Mouse (Mus musculus): ENCODE measurements around the gene Tagln2. TPM values are rescaled to one million over a fixed set of nuclear protein-coding genes. Genes with fewer than 3 reads are reported as not detected.

Tagln2 gene
- total and polyA plus RNA-seq, 3 experiments: 679 to 1,501 (median 1,068) TPM

- no peak for TF ChIP-seq GATA2 (IDR thresholded peaks at IDR 0.05; ENCODE audit: borderline replicate concordance, low read depth, low read length)
- TF ChIP-seq GATA1 (IDR thresholded peaks at IDR 0.05; ENCODE audit: borderline replicate concordance, low read length): no peak
- no peak for TF ChIP-seq TAL1 (conservative IDR thresholded peaks at IDR 0.05; ENCODE audit: low read depth, low read length)
- TF ChIP-seq CTCF (IDR thresholded peaks at IDR 0.05; ENCODE audit: low read depth, low read length): no peak
- no peak for TF ChIP-seq POLR2AphosphoS5 (IDR thresholded peaks at IDR 0.05; ENCODE audit: insufficient replicate concordance, low read depth, low read length)
- Histone ChIP-seq H3K36me3 (replicated peaks) (no peaks in the 10 kb centered on the region), H3K9me3 (replicated peaks) (peaks cover 5% of the 10 kb centered on the region), H3K4me1 (ENCODE audit: insufficient read depth, low read depth, low read length) (peaks cover 5% of the 10 kb centered on the region), H3K27me3 (ENCODE audit: insufficient read depth, low read length) (peaks cover 6% of the 10 kb centered on the region), H3K4me3 (ENCODE audit: low read depth, low read length) (no peak within 1 kb of the TSS)
- ATAC-seq (ENCODE audit: extremely low read depth, insufficient number of reproducible peaks, low FRiP score, poor library complexity, severe bottlenecking): no peak
- DNase-seq (ENCODE audit: low spot score): no peak
Measured at GRCm38 (mm10) chr1:172520576-172521440, 21.0 kb downstream of the Tagln2 start, which contains the start of gene Cfap45. Gene Cfap45 (plus strand): TSS chr1:172520801.

- TF ChIP-seq POLR2AphosphoS5 (IDR thresholded peaks at IDR 0.05; ENCODE audit: insufficient replicate concordance, low read depth, low read length) (no peak), GATA1 (IDR thresholded peaks at IDR 0.05; ENCODE audit: borderline replicate concordance, low read length) (no peak), GATA2 (IDR thresholded peaks at IDR 0.05; ENCODE audit: borderline replicate concordance, low read depth, low read length) (no peak), TAL1 (conservative IDR thresholded peaks at IDR 0.05; ENCODE audit: low read depth, low read length) (no peak), CTCF (IDR thresholded peaks at IDR 0.05; ENCODE audit: low read depth, low read length) (no peak)
- ATAC-seq (ENCODE audit: extremely low read depth, insufficient number of reproducible peaks, low FRiP score, poor library complexity, severe bottlenecking): no peak
Measured at GRCm38 (mm10) chr1:172522524-172522923, 22.7 kb downstream of the Tagln2 start.

GRCm38 (mm10) chr1:172523699-172524101 is 23.9 kb downstream of the Tagln2 start:
- ATAC-seq (ENCODE audit: extremely low read depth, insufficient number of reproducible peaks, low FRiP score, poor library complexity, severe bottlenecking) (no peak), DNase-seq (ENCODE audit: low spot score) (no peak)
- H3K4me1 ChIP-seq (ENCODE audit: insufficient read depth, low read depth, low read length): peaks cover 6% of the 10 kb centered on the region
- H3K9me3 ChIP-seq (replicated peaks): no peaks in the 10 kb centered on the region
- peaks cover 14% of the 10 kb centered on the region for H3K27me3 ChIP-seq (ENCODE audit: insufficient read depth, low read length)
- H3K36me3 ChIP-seq (replicated peaks): no peaks in the 10 kb centered on the region
- no peak overlapping the region for H3K4me3 ChIP-seq (ENCODE audit: low read depth, low read length)
- TF ChIP-seq TAL1 (conservative IDR thresholded peaks at IDR 0.05; ENCODE audit: low read depth, low read length): no peak
- TF ChIP-seq GATA1 (IDR thresholded peaks at IDR 0.05; ENCODE audit: borderline replicate concordance, low read length): no peak
- TF ChIP-seq POLR2AphosphoS5 (IDR thresholded peaks at IDR 0.05; ENCODE audit: insufficient replicate concordance, low read depth, low read length): no peak
- no peak for TF ChIP-seq CTCF (IDR thresholded peaks at IDR 0.05; ENCODE audit: low read depth, low read length)
- no peak for TF ChIP-seq GATA2 (IDR thresholded peaks at IDR 0.05; ENCODE audit: borderline replicate concordance, low read depth, low read length)

More at GRCm38 (mm10) chr1:172522524-172522923, 22.7 kb downstream of the Tagln2 start:
- H3K9me3 ChIP-seq (replicated peaks): peaks cover 2% of the 10 kb centered on the region
- no peak for DNase-seq (ENCODE audit: low spot score)
- no peak overlapping the region for H3K4me3 ChIP-seq (ENCODE audit: low read depth, low read length)
- peaks cover 12% of the 10 kb centered on the region for H3K27me3 ChIP-seq (ENCODE audit: insufficient read depth, low read length)
- H3K36me3 ChIP-seq (replicated peaks): no peaks in the 10 kb centered on the region
- peaks cover 6% of the 10 kb centered on the region for H3K4me1 ChIP-seq (ENCODE audit: insufficient read depth, low read depth, low read length)

DNA sequence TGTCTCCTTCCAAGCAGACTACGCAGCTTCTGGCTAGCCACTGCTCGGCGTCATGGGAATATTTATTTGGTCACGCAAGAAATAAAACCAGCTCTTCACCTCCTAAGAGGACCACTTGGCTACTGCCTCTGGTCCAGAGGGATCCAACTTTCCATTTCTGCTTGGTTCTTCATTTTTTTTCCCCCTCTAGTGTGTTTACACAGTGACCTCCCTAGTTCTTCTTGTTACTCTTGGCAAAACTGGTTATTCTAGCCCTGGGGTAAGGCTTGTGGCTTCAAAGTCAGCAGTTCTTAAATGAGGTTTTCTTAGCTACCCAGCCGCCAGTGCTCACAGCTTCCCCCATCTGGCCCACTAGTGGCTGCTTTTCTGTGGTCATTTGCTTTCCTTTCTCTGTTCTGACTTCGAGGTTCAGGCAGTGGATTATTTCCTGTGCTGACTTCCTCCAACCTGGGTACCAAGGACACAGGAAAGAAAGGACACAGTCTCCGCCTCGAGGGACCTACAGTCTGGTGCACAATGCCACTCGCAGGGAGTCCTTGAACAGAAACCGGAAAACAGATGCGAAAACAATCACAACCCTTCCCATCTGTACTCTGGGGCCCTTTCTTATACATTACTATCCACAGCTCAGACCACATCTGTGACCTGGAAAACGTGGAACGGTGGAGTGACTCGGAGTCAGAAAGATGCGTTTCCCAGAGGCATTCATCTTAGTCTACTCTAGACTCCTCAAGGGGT is 25.3 kb downstream of the Tagln2 start:
- DNase-seq (ENCODE audit: low spot score) (no peak), ATAC-seq (ENCODE audit: extremely low read depth, insufficient number of reproducible peaks, low FRiP score, poor library complexity, severe bottlenecking) (no peak)
- TF ChIP-seq GATA2 (IDR thresholded peaks at IDR 0.05; ENCODE audit: borderline replicate concordance, low read depth, low read length) (no peak), GATA1 (IDR thresholded peaks at IDR 0.05; ENCODE audit: borderline replicate concordance, low read length) (no peak), TAL1 (conservative IDR thresholded peaks at IDR 0.05; ENCODE audit: low read depth, low read length) (no peak), CTCF (IDR thresholded peaks at IDR 0.05; ENCODE audit: low read depth, low read length) (no peak), POLR2AphosphoS5 (IDR thresholded peaks at IDR 0.05; ENCODE audit: insufficient replicate concordance, low read depth, low read length) (no peak)
- Histone ChIP-seq H3K36me3 (replicated peaks) (no peaks in the 10 kb centered on the region), H3K4me1 (ENCODE audit: insufficient read depth, low read depth, low read length) (peaks cover 6% of the 10 kb centered on the region), H3K9me3 (replicated peaks) (no peaks in the 10 kb centered on the region), H3K4me3 (ENCODE audit: low read depth, low read length) (no peak overlapping the region), H3K27me3 (ENCODE audit: insufficient read depth, low read length) (peaks cover 14% of the 10 kb centered on the region)

DNA sequence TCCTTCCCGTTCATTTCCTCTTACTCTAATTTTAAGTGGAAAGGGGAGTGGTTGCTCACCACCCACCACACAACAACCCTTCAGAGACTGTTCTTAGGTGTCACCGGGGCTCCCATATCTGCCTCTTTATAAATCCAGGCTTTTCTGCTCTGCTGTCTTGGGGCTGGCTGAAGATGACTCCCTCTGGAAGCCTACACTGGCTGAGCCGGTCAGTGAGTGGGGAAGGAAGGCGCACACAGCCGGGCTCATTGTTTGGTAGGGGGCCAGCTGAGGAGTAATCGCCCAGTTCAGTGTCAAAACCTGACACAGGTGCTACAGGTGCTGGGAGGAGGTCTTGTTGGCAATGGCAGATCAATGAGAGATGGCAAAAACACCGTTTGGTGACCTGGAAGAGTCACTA is 26.1 kb downstream of the Tagln2 start:
- Histone ChIP-seq H3K9me3 (replicated peaks) (no peaks in the 10 kb centered on the region), H3K4me1 (ENCODE audit: insufficient read depth, low read depth, low read length) (0 out of 2 replicates have a peak, but pooled peaks cover 2% of the 10 kb centered on the region), H3K4me3 (ENCODE audit: low read depth, low read length) (no peak overlapping the region), H3K27me3 (ENCODE audit: insufficient read depth, low read length) (peaks cover 14% of the 10 kb centered on the region), H3K36me3 (replicated peaks) (no peaks in the 10 kb centered on the region)
- DNase-seq (ENCODE audit: low spot score) (no peak), ATAC-seq (ENCODE audit: extremely low read depth, insufficient number of reproducible peaks, low FRiP score, poor library complexity, severe bottlenecking) (no peak)
- TF ChIP-seq TAL1 (conservative IDR thresholded peaks at IDR 0.05; ENCODE audit: low read depth, low read length): no peak
- TF ChIP-seq GATA1 (IDR thresholded peaks at IDR 0.05; ENCODE audit: borderline replicate concordance, low read length): no peak
- no peak for TF ChIP-seq POLR2AphosphoS5 (IDR thresholded peaks at IDR 0.05; ENCODE audit: insufficient replicate concordance, low read depth, low read length)
- no peak for TF ChIP-seq GATA2 (IDR thresholded peaks at IDR 0.05; ENCODE audit: borderline replicate concordance, low read depth, low read length)
- no peak for TF ChIP-seq CTCF (IDR thresholded peaks at IDR 0.05; ENCODE audit: low read depth, low read length)

Data from G1E (cell line).